Mouse (Mus musculus) layer of hippocampus, adult 8-10 months (tissue): ENCODE data around the gene Hnf1b. TPM values are rescaled to one million over a fixed set of nuclear protein-coding genes. Genes with fewer than 3 reads are reported as not detected.

ENCODE experiments used
- DNase-seq, 2 experiments: peaks; one replicate each; pipeline ENCODE4 v3.0.0; 2022; ENCODE audit warnings: low spot score in 2 of 2
- total RNA-seq, 4 experiments: library from RNA; stranded (reverse); gene quantifications; 2 replicates each; pipeline ENCODE4 v1.2.4; 2022

Gene Hnf1b
- total RNA-seq, 4 experiments from 2014 or later: 0.32 to 0.66 (median 0.63) TPM; not detected in 1

DNA sequence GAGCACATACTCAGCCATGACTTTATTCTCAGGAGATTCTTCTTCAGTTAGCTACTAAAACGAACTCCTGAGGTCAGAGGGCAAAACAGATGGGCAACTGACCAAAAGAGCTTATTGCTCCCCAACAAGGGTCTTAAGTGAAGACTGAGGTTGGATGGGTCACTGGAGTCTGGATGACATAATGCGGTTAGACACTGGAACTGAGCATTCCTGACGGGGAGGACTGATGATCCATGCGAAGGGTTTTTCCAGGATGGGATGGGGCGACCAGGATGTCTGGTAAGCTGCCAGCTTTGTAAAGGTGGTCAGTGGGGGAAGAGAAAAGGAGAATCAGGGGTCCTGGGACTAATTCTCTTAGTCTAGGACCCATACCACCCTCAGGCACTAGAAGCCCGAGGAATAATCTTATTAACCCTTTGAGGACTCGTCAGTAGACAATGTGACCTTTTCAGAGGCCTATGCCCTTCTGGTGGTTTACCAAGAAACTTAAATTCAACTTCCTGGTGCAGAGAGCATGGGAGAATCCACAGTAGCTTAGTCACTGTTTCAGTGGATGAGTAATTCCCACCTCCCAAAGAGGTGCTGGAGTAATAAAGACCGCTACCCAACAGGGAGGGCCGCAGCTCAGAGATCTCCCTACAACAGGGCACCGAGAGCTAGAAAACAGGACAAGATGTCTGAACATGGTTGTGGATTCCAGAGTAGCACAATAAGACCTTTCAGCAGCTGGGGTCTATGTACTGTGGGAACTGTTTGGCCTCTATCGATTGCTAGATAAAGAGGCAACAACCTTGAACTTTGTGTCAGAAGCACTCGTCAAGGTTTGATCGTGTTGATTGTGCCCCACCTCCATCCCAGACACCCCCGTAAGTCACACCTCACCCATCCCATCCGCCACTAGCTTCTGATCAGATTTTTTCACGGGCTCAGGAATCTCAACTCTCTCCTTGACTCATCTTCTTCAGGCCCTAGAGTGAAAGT, 46.9 kb downstream of the Hnf1b start:
- no peak for DNase-seq

DNA sequence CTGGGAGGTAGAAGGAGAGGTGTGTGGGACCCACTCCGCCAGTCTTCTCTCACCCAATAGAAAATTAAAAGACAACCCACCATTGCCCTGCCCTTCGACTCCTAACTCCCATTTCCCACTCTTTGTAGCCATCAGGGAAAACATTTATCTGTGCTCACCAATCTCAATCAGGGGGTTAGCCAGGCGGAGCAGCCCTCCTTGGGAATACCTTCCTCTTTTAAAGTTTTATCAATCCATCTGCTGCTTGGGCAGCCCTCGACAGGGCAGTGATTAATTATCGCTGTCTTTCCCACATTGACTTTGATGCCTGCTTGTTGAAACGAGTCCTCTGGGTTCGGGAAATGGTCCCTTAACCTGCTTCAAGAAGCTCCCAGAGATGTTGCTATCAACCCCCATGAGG, 47.7 kb downstream of the Hnf1b start:
- DNase-seq: no peak

DNA sequence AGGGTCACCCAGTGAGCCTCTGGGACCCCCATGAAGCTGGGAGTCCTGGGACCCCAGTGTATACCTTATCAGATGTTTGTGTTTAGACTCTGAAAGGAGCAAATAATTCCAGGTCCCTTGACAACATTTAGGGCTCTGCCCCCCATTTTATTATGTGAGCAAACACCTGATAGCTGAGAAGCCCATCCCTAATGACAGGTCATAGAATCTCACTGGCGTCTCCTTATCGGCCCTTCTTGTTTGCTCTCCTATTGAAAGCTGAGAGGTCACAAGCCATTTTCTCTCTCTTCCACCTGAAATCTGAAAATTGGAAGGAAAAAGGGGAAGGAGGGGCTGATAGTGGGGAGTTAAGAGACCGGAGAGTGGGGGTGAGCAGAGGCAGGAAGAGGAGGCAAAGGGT, 52.9 kb downstream of the Hnf1b start:
- no peak for DNase-seq

DNA sequence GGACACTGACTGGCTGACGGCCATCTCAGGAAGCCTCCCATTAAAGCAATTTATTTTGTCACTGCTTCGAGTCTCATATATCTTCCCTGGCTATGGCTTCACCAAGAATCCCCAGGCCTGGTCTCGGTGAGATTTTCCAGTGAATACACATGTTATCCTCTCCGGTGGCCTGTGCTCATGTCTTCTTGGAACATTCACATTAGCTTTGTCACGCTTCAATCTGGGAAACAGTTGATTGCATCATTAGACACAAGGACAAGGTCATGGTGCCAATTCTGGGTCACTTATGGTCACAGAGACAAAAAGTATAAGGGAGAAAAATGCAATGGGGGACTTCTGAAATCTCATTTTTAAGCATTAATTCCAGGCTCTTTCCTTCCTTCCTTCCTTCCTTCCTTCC, 55.9 kb downstream of the Hnf1b start:
- DNase-seq: no peak

DNA sequence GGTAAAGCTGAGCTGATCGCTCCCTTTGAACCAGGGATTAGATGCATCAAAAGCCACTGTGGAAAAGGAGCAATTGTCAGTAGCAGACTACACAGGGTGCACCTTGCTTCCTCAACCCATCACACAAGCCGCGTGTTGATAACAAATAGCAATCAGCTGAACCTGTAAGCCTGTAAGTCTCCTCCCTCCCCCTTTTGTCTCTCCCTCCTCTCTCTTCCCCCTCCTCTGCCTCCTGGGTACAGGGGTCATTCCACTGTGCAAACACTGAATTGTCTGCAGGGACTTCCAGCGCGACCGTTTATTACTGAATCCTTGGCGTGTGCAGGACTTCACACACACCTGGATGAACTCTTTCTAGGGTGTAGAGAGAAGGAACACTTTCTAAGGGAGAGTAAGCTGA, 58.5 kb downstream of the Hnf1b start:
- DNase-seq: no peak

DNA sequence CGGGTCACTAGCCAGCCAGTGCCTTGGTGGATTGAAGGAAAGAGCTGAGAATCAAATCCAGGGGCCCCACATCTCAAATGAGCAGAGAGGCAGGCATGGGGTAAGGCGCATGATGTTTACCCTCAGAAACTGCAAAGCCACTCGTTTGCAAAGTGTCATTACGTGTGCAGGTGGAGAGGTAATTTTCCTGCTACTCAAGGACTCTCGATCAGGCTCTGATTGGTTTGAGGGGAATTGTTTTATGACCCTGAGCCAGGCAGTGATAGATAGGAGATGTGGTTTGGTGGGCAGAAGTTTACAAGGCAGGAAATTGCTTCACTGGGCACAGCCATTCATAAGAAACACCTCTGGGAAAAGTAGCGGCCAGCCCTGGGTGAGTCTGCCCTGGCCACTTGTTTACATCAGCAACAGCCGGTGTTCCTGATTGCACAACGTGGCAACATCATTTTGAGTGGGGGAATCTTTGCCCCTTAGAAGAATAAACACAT, 64.0 kb downstream of the Hnf1b start:
- DNase-seq: no peak

DNA sequence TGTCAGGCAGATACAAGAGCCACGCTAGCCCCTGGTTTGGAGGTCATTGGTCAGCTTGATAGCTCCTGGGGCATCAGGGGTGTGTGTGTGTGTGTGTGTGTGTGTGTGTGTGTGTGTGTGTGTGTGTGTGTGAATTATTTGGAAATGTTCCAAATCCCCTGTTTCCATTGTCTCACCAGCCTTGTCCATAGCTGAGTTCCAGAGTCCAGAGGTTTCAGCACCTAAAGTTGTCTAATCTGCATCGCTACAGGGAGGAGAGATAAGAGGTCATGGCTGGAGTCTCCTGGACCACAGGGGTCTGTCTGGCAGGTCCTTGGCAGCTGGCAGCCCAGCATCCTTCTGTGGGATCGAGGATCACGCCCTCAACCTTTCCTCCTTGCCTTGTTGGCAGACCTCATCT, 64.6 kb downstream of the Hnf1b start:
- DNase-seq: no peak

DNA sequence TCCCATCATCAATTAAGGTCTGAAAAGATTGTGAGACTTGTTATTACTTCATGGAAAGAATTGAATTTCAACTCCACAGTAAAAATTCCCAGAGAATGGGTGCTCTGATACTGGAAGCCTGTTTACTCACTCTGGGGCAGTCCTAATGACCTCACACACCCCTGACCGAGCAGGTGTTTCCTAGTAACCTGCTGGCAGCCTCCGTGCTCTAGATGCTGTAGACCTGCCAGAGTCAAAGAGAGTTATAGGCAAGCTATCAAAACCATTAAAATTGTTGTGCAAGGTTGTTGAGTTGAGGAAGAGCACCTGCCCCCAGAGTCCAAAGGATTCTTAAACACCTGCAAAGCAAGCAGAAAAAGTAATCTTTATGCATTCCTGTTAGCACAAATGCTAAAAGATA, 72.7 kb downstream of the Hnf1b start:
- no peak for DNase-seq

DNA sequence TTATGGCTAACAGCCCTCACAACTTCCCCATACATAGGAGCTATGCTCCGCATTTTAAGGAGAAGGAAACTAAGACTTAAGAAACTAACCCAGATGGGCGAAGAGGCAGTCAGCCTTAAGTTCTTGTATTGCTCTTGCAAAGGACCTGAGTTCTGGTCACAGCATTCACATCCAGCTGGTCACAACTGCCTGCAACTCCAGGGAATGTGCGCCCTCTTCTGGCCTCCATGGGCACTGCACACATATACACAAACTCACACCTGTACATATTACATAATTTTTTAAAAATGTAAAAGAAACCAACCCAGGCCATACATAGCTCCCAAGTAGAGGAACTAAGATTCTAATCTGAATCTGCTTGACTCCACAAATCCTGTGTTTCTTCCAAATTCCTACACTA, 77.2 kb downstream of the Hnf1b start:
- no peak for DNase-seq

DNA sequence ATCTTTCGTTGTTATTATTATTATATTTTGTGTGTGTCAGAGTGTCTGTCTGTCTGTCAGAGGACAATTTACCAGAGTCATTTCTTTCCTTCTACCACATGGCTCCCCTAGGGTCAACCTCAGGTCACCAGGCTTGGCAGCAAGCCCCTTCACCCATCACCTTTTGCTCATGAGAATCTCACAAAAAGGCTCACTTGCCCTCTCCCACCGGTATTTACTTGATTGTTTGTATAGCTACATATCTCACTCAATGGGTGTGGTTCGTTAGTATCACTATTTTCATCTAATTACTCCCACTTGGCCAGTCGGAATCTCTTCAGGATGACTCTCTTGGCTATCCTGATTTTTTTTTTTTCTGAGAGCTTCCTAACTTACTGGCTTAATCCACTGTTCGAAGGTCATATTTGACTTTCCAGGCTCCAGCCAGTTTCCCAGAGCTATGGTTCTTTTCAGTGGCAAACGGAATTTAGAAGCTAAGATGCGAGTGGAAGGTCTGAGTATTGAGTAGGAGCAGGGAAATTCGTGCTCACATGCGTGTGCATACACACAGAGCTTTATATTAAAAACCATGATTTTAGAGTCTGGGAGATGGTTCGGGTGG, 82.7 kb downstream of the Hnf1b start:
- DNase-seq: no peak

DNA sequence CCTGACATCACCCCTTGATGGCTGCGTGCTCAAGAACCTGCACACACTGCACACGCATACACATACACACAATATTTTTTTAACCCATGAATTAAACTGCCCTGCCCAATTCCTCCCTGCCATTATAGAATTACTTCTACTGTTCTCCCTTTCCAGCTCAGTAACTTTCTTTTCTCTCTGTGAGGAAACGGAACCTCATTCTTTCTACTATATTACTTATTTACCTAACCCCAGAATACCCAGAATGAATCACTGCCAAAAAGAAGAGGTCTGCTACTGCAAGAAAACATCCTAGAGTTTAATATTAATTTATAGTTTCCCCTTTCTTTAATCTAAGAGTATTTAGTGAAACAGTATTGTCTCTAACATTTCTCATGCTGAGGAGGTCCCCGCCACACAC, 83.5 kb downstream of the Hnf1b start:
- DNase-seq: no peak

DNA sequence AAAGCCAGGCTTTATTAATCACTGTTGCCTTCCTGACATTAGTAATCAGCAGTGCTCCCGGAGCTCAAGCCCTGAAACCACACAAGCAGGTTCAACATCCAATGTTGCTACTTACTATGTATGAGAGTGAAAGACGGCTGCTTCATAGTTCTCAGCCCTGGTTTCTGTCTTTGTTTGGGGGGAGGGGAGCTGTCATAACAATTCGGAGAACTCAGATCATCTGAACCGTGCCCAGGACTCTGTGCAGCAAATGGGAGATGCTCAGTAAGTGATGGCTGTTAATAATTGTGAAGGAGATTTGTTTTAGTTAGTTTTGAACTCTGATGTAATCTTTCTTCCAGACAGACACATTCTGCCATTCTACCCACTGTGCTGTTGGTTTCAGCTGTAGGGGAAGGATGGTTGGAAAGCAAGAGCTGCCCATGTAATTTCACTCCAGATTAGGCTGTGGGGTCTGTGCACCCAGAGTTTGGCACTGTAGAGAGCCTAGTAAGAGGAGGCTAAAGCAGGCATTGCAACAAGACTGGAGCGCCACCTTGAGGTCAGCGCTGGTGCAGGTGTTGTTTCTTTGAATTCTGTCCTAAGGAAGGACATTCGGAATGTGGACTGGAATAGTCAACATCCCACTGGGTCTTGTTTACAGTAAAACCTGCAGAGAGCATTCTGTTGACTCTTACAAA, 86.3 kb downstream of the Hnf1b start:
- peak; percentile 47 to 81 for DNase-seq

DNA sequence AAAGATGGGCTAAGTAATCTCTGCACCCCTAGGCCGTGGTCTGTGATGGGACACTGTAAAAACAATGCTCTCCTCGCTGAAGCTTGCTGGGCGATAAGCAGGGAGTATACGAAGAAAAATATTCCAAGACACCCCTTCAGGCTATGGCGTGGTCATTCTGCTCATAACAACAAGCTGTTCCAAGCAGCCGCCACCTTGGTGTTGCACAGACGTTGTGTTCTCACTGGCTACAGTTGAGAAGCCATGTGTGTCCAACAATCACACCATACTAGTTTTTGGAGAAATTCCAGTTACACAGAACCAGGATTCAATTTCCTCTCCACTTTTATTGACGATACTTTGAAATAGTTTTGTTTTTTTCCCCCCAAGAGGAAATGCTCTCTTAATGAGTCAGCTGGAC, 88.7 kb downstream of the Hnf1b start:
- DNase-seq: no peak

DNA sequence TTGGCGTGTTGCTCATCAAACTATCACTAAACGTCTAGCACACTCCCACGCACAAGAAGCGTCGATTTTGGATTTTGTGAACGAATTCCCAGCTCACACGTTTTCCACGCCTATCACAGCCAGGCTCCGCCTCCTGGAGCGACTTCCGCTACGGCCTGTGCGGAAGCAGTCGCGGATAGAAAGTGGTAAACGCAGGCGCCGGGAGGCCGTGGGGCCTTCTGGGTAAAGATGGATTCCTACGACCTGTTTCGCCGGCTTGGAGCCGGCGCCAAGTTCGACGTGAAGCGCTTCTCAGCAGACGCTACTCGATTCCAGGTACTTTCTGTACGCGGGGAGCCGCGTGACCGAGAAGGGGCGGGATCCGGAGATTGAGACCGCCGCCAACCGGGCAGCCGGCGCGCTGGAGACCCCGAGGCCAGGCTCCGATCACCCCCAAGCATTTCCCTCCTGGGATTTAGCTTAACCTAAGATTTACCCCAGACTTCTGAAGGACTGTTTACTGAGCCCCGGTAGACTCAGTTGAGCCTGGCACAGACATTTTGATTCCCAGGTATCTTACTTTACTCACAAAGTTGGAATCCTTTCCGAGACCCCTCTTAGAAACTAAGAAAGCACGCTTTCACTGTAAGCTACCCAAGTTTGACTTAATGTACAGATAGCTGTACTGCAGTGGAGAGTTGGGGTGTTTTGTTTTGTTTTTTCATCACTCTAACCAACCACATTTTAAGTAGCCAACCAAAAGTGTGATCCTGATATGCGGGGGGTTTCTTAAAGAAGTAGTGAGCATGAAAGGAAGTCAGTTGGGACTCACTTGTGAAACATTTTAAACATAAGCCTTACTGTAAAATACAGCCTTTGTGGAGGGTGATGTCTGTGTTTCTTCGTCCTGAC, 92.3 kb downstream of the Hnf1b start, which contains the start of gene Ddx52:
TSS of gene Ddx52 (plus strand) at position 113 of the 891 bp plus-strand sequence.
- DNase-seq: peak; percentile 83 to 88

Other genes with a start within 250 kb of the Hnf1b start
- not detected for gene Rpl9-ps1, start 204.4 kb upstream of the Hnf1b start, total RNA-seq
- 10 to 100 TPM in 2 of 4 experiments, under 1 TPM in 1, not detected in 1; 0.43 to 25.0 (median 17.2) TPM for gene Ccl3, start 200.7 kb upstream of the Hnf1b start, total RNA-seq
- gene Ccl4, start 187.5 kb upstream of the Hnf1b start, total RNA-seq: 1 to 10 TPM in 2 of 4 experiments, not detected in 2; 3.1 to 7.1 TPM
- 1 to 10 TPM in 2 of 4 experiments, not detected in 2; 2.3 to 2.4 TPM for gene Wfdc17, start 146.1 kb upstream of the Hnf1b start, total RNA-seq
- gene Wfdc18, start 141.0 kb upstream of the Hnf1b start, total RNA-seq: not detected
- not detected for gene Wfdc21, start 103.1 kb upstream of the Hnf1b start, total RNA-seq
- 10 to 100 TPM; 16.7 to 22.0 (median 19.9) TPM for gene Heatr6, start 96.4 kb upstream of the Hnf1b start, total RNA-seq
- gene Ddx52, start 92.0 kb downstream of the Hnf1b start, total RNA-seq: 10 to 100 TPM; 14.0 to 17.1 (median 16.4) TPM
- 10 to 100 TPM; 69.6 to 80.3 (median 73.9) TPM for gene Synrg, start 114.4 kb downstream of the Hnf1b start, total RNA-seq
- 10 to 100 TPM; 27.2 to 33.1 (median 30.7) TPM for gene Dusp14, start 219.2 kb downstream of the Hnf1b start, total RNA-seq